Comparison of ENCODE assay signal across 8 mouse cellular contexts in genomic region chr6:88725590-88725989, GRCm38 (mm10). TPM values are rescaled to one million over a fixed set of nuclear protein-coding genes. Genes with fewer than 3 reads are reported as not detected.
DNase-seq lines count a peak whose midpoint lies in the region; ATAC-seq and TF ChIP-seq lines count a peak whose summit lies in the region.

No protein-coding gene starts in this region.

- WGBS in forebrain, embryonic 15.5 days = 58% methylated on average over 7 of the region's 7 CpGs
- 64% methylated on average over 7 of the region's 7 CpGs for WGBS in forebrain, embryonic 11.5 days
- WGBS in spleen, adult 2 months = 67% methylated on average over 7 of the region's 7 CpGs
- 55% methylated on average over 7 of the region's 7 CpGs for WGBS in limb, embryonic 15.5 days
- 54% methylated on average over 7 of the region's 7 CpGs for WGBS in stomach, embryonic 15.5 days

- ATAC-seq in forebrain, embryonic 15.5 days (replicated peaks) = no peak
- no peak for ATAC-seq in forebrain, embryonic 11.5 days (replicated peaks; ENCODE audit: low FRiP score)
- no peak for ATAC-seq in limb, embryonic 15.5 days (ENCODE audit: insufficient number of reproducible peaks, low FRiP score, low TSS enrichment, low read depth)
- no peak for ATAC-seq in stomach, embryonic 15.5 days (ENCODE audit: insufficient read depth, low FRiP score, low read depth)
- no peak for ATAC-seq in monocyte, adult 5-6 weeks (replicated peaks; ENCODE audit: insufficient number of reproducible peaks, low FRiP score, low TSS enrichment, poor library complexity, severe bottlenecking)

- DNase-seq in forebrain, embryonic 11.5 days (ENCODE audit: low spot score) = no peak
- DNase-seq in spleen, adult 2 months (ENCODE audit: low read depth in 1 of 2, low spot score in 2 of 2) = no peak
- no peak for DNase-seq in spleen, adult 18-20 months
- no peak for DNase-seq in thymus, postnatal 25 days

- no peaks in the 10 kb centered on the region for H3K36me3 ChIP-seq in forebrain, embryonic 15.5 days
- no peaks in the 10 kb centered on the region for H3K36me3 ChIP-seq in forebrain, embryonic 11.5 days (ENCODE audit: control insufficient read depth, insufficient read depth, low read length)
- no peaks in the 10 kb centered on the region for H3K36me3 ChIP-seq in spleen, adult 2 months (ENCODE audit: control insufficient read depth, insufficient read depth, low read length)
- H3K36me3 ChIP-seq in limb, embryonic 15.5 days = no peaks in the 10 kb centered on the region
- 0 out of 2 replicates have a peak, but pooled peaks cover 4% of the 10 kb centered on the region for H3K36me3 ChIP-seq in stomach, embryonic 15.5 days

- TF ChIP-seq POLR2A in spleen, adult 2 months (IDR thresholded peaks at IDR 0.05; ENCODE audit: low read depth, low read length) = no peak

- peak overlapping the region; percentile 95 for H3K4me2 ChIP-seq in forebrain, embryonic 15.5 days (replicated peaks)
- H3K4me2 ChIP-seq in forebrain, embryonic 11.5 days (ENCODE audit: low read depth, low read length, severe bottlenecking) = no peak overlapping the region
- 0 out of 2 replicates have a peak overlapping the region, but pooled peaks have one; percentile 2 for H3K4me2 ChIP-seq in limb, embryonic 15.5 days
- peak overlapping the region; percentile 90 for H3K4me2 ChIP-seq in stomach, embryonic 15.5 days

- peaks cover 13% of the 10 kb centered on the region; the same call in 1 of the 2 replicates for H3K27me3 ChIP-seq in forebrain, embryonic 15.5 days
- H3K27me3 ChIP-seq in forebrain, embryonic 11.5 days (ENCODE audit: control insufficient read depth, insufficient read depth, low read length) = peaks cover 18% of the 10 kb centered on the region
- H3K27me3 ChIP-seq in spleen, adult 2 months (ENCODE audit: control insufficient read depth, insufficient read depth, low read length) = peaks cover 4% of the 10 kb centered on the region; the same call in 1 of the 2 replicates
- H3K27me3 ChIP-seq in limb, embryonic 15.5 days = peaks cover 4% of the 10 kb centered on the region; the same call in 1 of the 2 replicates
- no peaks in the 10 kb centered on the region for H3K27me3 ChIP-seq in stomach, embryonic 15.5 days (replicated peaks)

- no peak overlapping the region for H3K27ac ChIP-seq in forebrain, embryonic 15.5 days (replicated peaks)
- no peak overlapping the region for H3K27ac ChIP-seq in forebrain, embryonic 11.5 days (ENCODE audit: low read depth, low read length)
- H3K27ac ChIP-seq in spleen, adult 2 months (ENCODE audit: insufficient read depth, low read length) = no peak overlapping the region
- H3K27ac ChIP-seq in limb, embryonic 15.5 days = no peak overlapping the region
- peak overlapping the region; percentile 48; the same call in 1 of the 2 replicates for H3K27ac ChIP-seq in stomach, embryonic 15.5 days

- no peak overlapping the region for H3K9ac ChIP-seq in forebrain, embryonic 15.5 days (replicated peaks)
- no peak overlapping the region for H3K9ac ChIP-seq in forebrain, embryonic 11.5 days (ENCODE audit: low read length)
- no peak overlapping the region for H3K9ac ChIP-seq in limb, embryonic 15.5 days
- no peak overlapping the region for H3K9ac ChIP-seq in stomach, embryonic 15.5 days

- no peak overlapping the region for H3K4me3 ChIP-seq in forebrain, embryonic 15.5 days
- H3K4me3 ChIP-seq in forebrain, embryonic 11.5 days (ENCODE audit: low read depth, low read length) = no peak overlapping the region
- peak overlapping the region; percentile 5; the same call in 1 of the 2 replicates for H3K4me3 ChIP-seq in spleen, adult 2 months (ENCODE audit: extremely low read depth, insufficient read depth, insufficient read length)
- 0 out of 2 replicates have a peak overlapping the region, but pooled peaks have one; percentile 67 for H3K4me3 ChIP-seq in limb, embryonic 15.5 days
- peak overlapping the region; percentile 31 for H3K4me3 ChIP-seq in stomach, embryonic 15.5 days (replicated peaks)

- no peaks in the 10 kb centered on the region for H3K9me3 ChIP-seq in forebrain, embryonic 15.5 days
- no peaks in the 10 kb centered on the region for H3K9me3 ChIP-seq in forebrain, embryonic 11.5 days (ENCODE audit: control insufficient read depth, low read length)
- H3K9me3 ChIP-seq in limb, embryonic 15.5 days = no peaks in the 10 kb centered on the region
- no peaks in the 10 kb centered on the region for H3K9me3 ChIP-seq in stomach, embryonic 15.5 days

- TF ChIP-seq CTCF in spleen, adult 2 months (IDR thresholded peaks at IDR 0.05; ENCODE audit: extremely low read depth, insufficient read depth, insufficient read length, insufficient replicate concordance) = no peak

- H3K4me1 ChIP-seq in forebrain, embryonic 15.5 days = peaks cover 12% of the 10 kb centered on the region
- peaks cover 5% of the 10 kb centered on the region; the same call in 1 of the 2 replicates for H3K4me1 ChIP-seq in forebrain, embryonic 11.5 days (replicated peaks; ENCODE audit: control insufficient read depth, insufficient read depth, low read length)
- H3K4me1 ChIP-seq in spleen, adult 2 months (ENCODE audit: control insufficient read depth, insufficient read depth, insufficient read length) = peaks cover 9% of the 10 kb centered on the region
- H3K4me1 ChIP-seq in limb, embryonic 15.5 days = peaks cover 11% of the 10 kb centered on the region
- peaks cover 18% of the 10 kb centered on the region for H3K4me1 ChIP-seq in stomach, embryonic 15.5 days

RNA-seq across cellular contexts. Expression of gene Mgll, which starts 1.4 kb away (rescaled TPM):
- polyA plus RNA-seq in forebrain, embryonic 15.5 days (2015; fragmentation: Nextera tagmentation; extraction: Ambion mirVana) = 24.9 and 25.0 TPM in 2 replicates
- polyA plus RNA-seq in forebrain, embryonic 11.5 days (2014; fragmentation: Nextera tagmentation; extraction: Ambion mirVana) = 4.1 and 4.4 TPM in 2 replicates
- 43.1 and 44.9 TPM in 2 replicates for polyA plus RNA-seq in spleen, adult 2 months (2012; rRNA removed)
- 21.1 and 21.9 TPM in 2 replicates for polyA plus RNA-seq in limb, embryonic 15.5 days (2015; fragmentation: Nextera tagmentation; extraction: Ambion mirVana)
- 109 and 123 TPM in 2 replicates for polyA plus RNA-seq in stomach, embryonic 15.5 days (2015; fragmentation: Nextera tagmentation; extraction: Ambion mirVana)
- 1.9 to 3.9 TPM in 2 of 3 replicates, not detected in the other for total RNA-seq in monocyte, adult 5-6 weeks (2017)

Comparison
In these comparisons a context has a peak if more than half of its experiments do, and no peak if none do; other contexts are left out.
1. H3K4me3 ChIP-seq: peak in spleen, adult 2 months (single experiment), limb, embryonic 15.5 days (single experiment) and stomach, embryonic 15.5 days (single experiment); none in forebrain, embryonic 15.5 days (single experiment) and forebrain, embryonic 11.5 days (single experiment).